Mouse (Mus musculus) CH12.LX (cell line): ENCODE data around the gene Pnpla3. TPM values are rescaled to one million over a fixed set of nuclear protein-coding genes. Genes with fewer than 3 reads are reported as not detected.

Experiments
- DNase-seq: peaks from one replicate; pipeline ENCODE4 v3.0.0-alpha.2; 2013; ENCODE audit errors: extremely low read depth
- H3K27ac ChIP-seq: 2 replicates; pipeline ENCODE4 v1.5.1; 2012; ENCODE audit warnings: low read depth, mild to moderate bottlenecking, control low read depth, moderate library complexity; ENCODE audit not compliant: insufficient read depth
- H3K27me3 ChIP-seq: replicated peaks from 2 replicates; pipeline ENCODE3; 2012; ENCODE audit warnings: inconsistent platforms
- H3K36me3 ChIP-seq, 2 experiments: replicated peaks in 1 of 2; 2 replicates each; pipeline versions ENCODE3 to v1.6.1; 2012; ENCODE audit warnings: inconsistent platforms in 1 of 2, low read length in 1 of 2, mild to moderate bottlenecking in 1 of 2, mixed read lengths in 1 of 2, moderate library complexity in 1 of 2; ENCODE audit not compliant: control insufficient read depth in 1 of 2, insufficient read depth in 1 of 2
- H3K4me1 ChIP-seq, 2 experiments: 2 replicates each; pipeline ENCODE4 v1.6.1; 2012; ENCODE audit warnings: inconsistent platforms in 1 of 2, moderate library complexity in 1 of 2; ENCODE audit not compliant: insufficient read depth in 2 of 2, control insufficient read depth in 1 of 2
- H3K4me2 ChIP-seq: 2 replicates; pipeline ENCODE4 v1.6.1; 2012; ENCODE audit warnings: low read depth, mild to moderate bottlenecking, control low read depth; ENCODE audit not compliant: poor library complexity, insufficient read depth, severe bottlenecking
- H3K4me3 ChIP-seq, 3 experiments: fragments of 150-350 bp in 1 of 3; sonication (generic) in 1 of 3; replicated peaks in 1 of 3; 2 replicates each; pipeline versions ENCODE3 to v1.5.1; 2011 to 2012; ENCODE audit warnings: low read depth in 2 of 3, low read length in 2 of 3, mild to moderate bottlenecking in 2 of 3, moderate library complexity in 2 of 3, control low read depth in 1 of 3, improper control_type of control experiment in 1 of 3, inconsistent platforms in 1 of 3, mixed read lengths in 1 of 3; ENCODE audit not compliant: poor library complexity in 1 of 3
- H3K79me2 ChIP-seq: replicated peaks from 2 replicates; pipeline ENCODE4 v1.6.1; 2012; ENCODE audit warnings: mild to moderate bottlenecking, moderate library complexity; ENCODE audit not compliant: control insufficient read depth, poor library complexity, insufficient read depth, severe bottlenecking; ENCODE audit errors: extremely low read depth
- H3K9ac ChIP-seq: 2 replicates; pipeline ENCODE4 v1.6.1; 2012; ENCODE audit warnings: low read depth, mild to moderate bottlenecking, control low read depth, moderate library complexity; ENCODE audit not compliant: insufficient read depth
- H3K9me3 ChIP-seq: replicated peaks from 2 replicates; pipeline ENCODE3; 2012; ENCODE audit warnings: low read length, inconsistent platforms, mixed read lengths
- BHLHE40 ChIP-seq: IDR thresholded peaks from 2 replicates; pipeline ENCODE4 v1.6.1; 2011; ENCODE audit warnings: mild to moderate bottlenecking, low read depth, low read length, improper control_type of control experiment
- CHD1 ChIP-seq: IDR thresholded peaks from 2 replicates; pipeline ENCODE4 v1.6.1; 2012; ENCODE audit warnings: low read depth, low read length, improper control_type of control experiment, inconsistent platforms
- CHD2 ChIP-seq: IDR thresholded peaks from 2 replicates; pipeline ENCODE4 v1.6.1; 2011; ENCODE audit warnings: low read length, improper control_type of control experiment
- E2F4 ChIP-seq: IDR thresholded peaks from 2 replicates; pipeline ENCODE4 v1.6.1; 2011; ENCODE audit warnings: low read depth, low read length, improper control_type of control experiment; ENCODE audit not compliant: insufficient replicate concordance
- ELF1 ChIP-seq: IDR thresholded peaks from 2 replicates; pipeline ENCODE4 v1.6.1; 2014; ENCODE audit warnings: low read depth, mild to moderate bottlenecking, inconsistent platforms, low read length, improper control_type of control experiment
- EP300 ChIP-seq: IDR thresholded peaks from 2 replicates; pipeline ENCODE4 v1.6.1; 2011; ENCODE audit warnings: low read length, improper control_type of control experiment
- HCFC1 ChIP-seq: IDR thresholded peaks from 2 replicates; pipeline ENCODE4 v1.6.1; 2012; ENCODE audit warnings: low read depth, mild to moderate bottlenecking, inconsistent platforms, low read length, improper control_type of control experiment
- IRF4 ChIP-seq: IDR thresholded peaks from 2 replicates; pipeline ENCODE4 v1.6.1; 2014; ENCODE audit warnings: low read depth, mild to moderate bottlenecking, inconsistent platforms, low read length, improper control_type of control experiment
- JUND ChIP-seq: conservative IDR thresholded peaks from 2 replicates; pipeline ENCODE4 v1.6.1; 2011; ENCODE audit warnings: low read depth, low read length, improper control_type of control experiment
- KAT2A ChIP-seq: IDR thresholded peaks from 2 replicates; pipeline ENCODE4 v1.6.1; 2012; ENCODE audit warnings: low read length, improper control_type of control experiment, inconsistent platforms; ENCODE audit not compliant: insufficient replicate concordance
- MAFK ChIP-seq: IDR thresholded peaks from 2 replicates; pipeline ENCODE4 v1.6.1; 2011; ENCODE audit warnings: low read length, improper control_type of control experiment; ENCODE audit not compliant: insufficient replicate concordance
- MAX ChIP-seq: IDR thresholded peaks from 2 replicates; pipeline ENCODE4 v1.6.1; 2011; ENCODE audit warnings: low read length, improper control_type of control experiment
- MAZ ChIP-seq: IDR thresholded peaks from 2 replicates; pipeline ENCODE4 v1.6.1; 2012; ENCODE audit warnings: low read depth, mild to moderate bottlenecking, inconsistent platforms, low read length, improper control_type of control experiment, moderate library complexity
- MEF2A ChIP-seq: IDR thresholded peaks from 2 replicates; pipeline ENCODE4 v1.6.1; 2014; ENCODE audit warnings: low read depth, mild to moderate bottlenecking, inconsistent platforms, low read length, improper control_type of control experiment, borderline replicate concordance
- MXI1 ChIP-seq: IDR thresholded peaks from 2 replicates; pipeline ENCODE4 v1.6.1; 2011; ENCODE audit warnings: mild to moderate bottlenecking, low read depth, low read length, improper control_type of control experiment
- MYC ChIP-seq: IDR thresholded peaks from 2 replicates; pipeline ENCODE4 v1.6.1; 2011; ENCODE audit warnings: low read depth, mild to moderate bottlenecking, improper control_type of control experiment, low read length
- NELFE ChIP-seq: IDR thresholded peaks from 2 replicates; pipeline ENCODE4 v1.6.1; 2011; ENCODE audit warnings: low read depth, low read length, improper control_type of control experiment
- NRF1 ChIP-seq: IDR thresholded peaks from 2 replicates; pipeline ENCODE4 v1.6.1; 2014; ENCODE audit warnings: low read depth, mild to moderate bottlenecking, inconsistent platforms, low read length, improper control_type of control experiment, moderate library complexity
- PAX5 ChIP-seq: IDR thresholded peaks from 2 replicates; pipeline ENCODE4 v1.6.1; 2012; ENCODE audit warnings: low read length, inconsistent platforms, mixed read lengths
- POLR2AphosphoS2 ChIP-seq: IDR thresholded peaks from 2 replicates; pipeline ENCODE4 v1.6.1; 2011; ENCODE audit warnings: low read depth, low read length, improper control_type of control experiment
- RAD21 ChIP-seq: IDR thresholded peaks from 2 replicates; pipeline ENCODE4 v1.6.1; 2011; ENCODE audit warnings: low read depth, mild to moderate bottlenecking, low read length, improper control_type of control experiment, moderate library complexity
- SIN3A ChIP-seq: IDR thresholded peaks from 2 replicates; pipeline ENCODE4 v1.6.1; 2012; ENCODE audit warnings: low read length, improper control_type of control experiment, inconsistent platforms
- TBP ChIP-seq: conservative IDR thresholded peaks from 2 replicates; pipeline ENCODE4 v1.6.1; 2011; ENCODE audit warnings: low read depth, low read length, improper control_type of control experiment
- ZC3H11A ChIP-seq: IDR thresholded peaks from 2 replicates; pipeline ENCODE4 v1.6.1; 2012; ENCODE audit warnings: low read depth, mild to moderate bottlenecking, inconsistent platforms, low read length, improper control_type of control experiment
- ZKSCAN1 ChIP-seq: IDR thresholded peaks from 2 replicates; pipeline ENCODE4 v1.6.1; 2012; ENCODE audit warnings: low read depth, inconsistent platforms, low read length, improper control_type of control experiment, borderline replicate concordance
- ZMIZ1 ChIP-seq: IDR thresholded peaks from 2 replicates; pipeline ENCODE4 v1.6.1; 2012; ENCODE audit warnings: low read depth, mild to moderate bottlenecking, inconsistent platforms, low read length, improper control_type of control experiment
- dilution Hi-C: fragments of 300-500 bp; cut with MboI; formaldehyde crosslinking; loops from 2 replicates; pipeline ENCODE4 v1.14.3; 2020; ENCODE audit warnings: low sequenced_read_pairs; ENCODE audit not compliant: extremely low pct_unique_long_range_greater_than_20kb, extremely low pct_ligation_motif_present
- in situ Hi-C: fragments of 300-500 bp; cut with MboI; formaldehyde crosslinking; loops from 3 replicates; pipeline ENCODE4 v1.14.3; 2019; ENCODE audit warnings: low sequenced_read_pairs, low pct_ligation_motif_present, low pct_unique_long_range_greater_than_20kb, mixed read lengths
- polyA plus RNA-seq: library from polyadenylated mRNA; unstranded; fragments of >175 nt; gene quantifications from 2 replicates; pipeline ENCODE4 v1.2.1, GENCODE M21; 2012; ENCODE audit warnings: low read depth; ENCODE audit not compliant: insufficient read length
- total RNA-seq, 2 experiments: library from RNA; depleted of rRNA; stranded (reverse); fragments of 300-350 nt in 1 of 2; fragments of >200 nt in 1 of 2; gene quantifications; 2 replicates each; pipeline ENCODE4 v1.2.3; 2012 to 2014

Gene Pnpla3
- total and polyA plus RNA-seq, 3 experiments: 0.41 to 3.2 (median 2.2) TPM

DNA sequence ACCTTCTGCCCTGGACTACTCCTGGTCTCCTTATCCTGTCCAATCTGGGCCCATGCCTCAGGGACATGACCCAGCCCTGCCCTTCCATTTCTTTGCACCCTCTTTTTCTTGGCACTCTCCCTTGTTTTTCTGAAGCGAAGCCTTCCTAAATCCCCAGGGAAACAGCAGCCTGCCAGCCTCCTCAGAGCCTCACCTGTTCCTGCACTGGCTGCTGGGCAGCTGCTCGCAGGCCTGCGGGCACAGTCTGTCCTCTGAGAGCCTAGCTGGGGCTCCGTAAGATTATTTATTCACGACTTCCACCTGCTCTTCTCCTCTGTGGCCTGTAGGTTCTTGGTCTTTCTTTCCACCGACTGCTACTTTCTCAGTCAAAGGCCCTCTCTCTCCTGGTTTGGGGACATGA, 14.4 kb downstream of the Pnpla3 start:
- no peaks in the 10 kb centered on the region for H3K9me3 ChIP-seq
- no peak for DNase-seq
- no peak overlapping the region for H3K27ac ChIP-seq
- peaks cover 6% of the 10 kb centered on the region for H3K27me3 ChIP-seq
- H3K36me3 ChIP-seq: peaks cover 0 to 6% of the 10 kb centered on the region in 2 experiments
- H3K4me3 ChIP-seq: no peak overlapping the region
- peaks cover 0 to 20% of the 10 kb centered on the region in 2 experiments; a peak in 2 of 4 replicates for H3K4me1 ChIP-seq
- dilution Hi-C loops (no loop called here), in situ Hi-C loops (no loop called here)
- no peaks in the 10 kb centered on the region for H3K79me2 ChIP-seq
- H3K9ac ChIP-seq: no peak overlapping the region
- H3K4me2 ChIP-seq: no peak overlapping the region
- no peak for TF ChIP-seq MYC
- TF ChIP-seq HCFC1: no peak
- no peak for TF ChIP-seq CHD1
- TF ChIP-seq MEF2A: no peak
- TF ChIP-seq EP300: no peak
- TF ChIP-seq E2F4: no peak
- TF ChIP-seq BHLHE40: no peak
- TF ChIP-seq KAT2A: no peak
- no peak for TF ChIP-seq MAZ
- TF ChIP-seq ZMIZ1: no peak

DNA sequence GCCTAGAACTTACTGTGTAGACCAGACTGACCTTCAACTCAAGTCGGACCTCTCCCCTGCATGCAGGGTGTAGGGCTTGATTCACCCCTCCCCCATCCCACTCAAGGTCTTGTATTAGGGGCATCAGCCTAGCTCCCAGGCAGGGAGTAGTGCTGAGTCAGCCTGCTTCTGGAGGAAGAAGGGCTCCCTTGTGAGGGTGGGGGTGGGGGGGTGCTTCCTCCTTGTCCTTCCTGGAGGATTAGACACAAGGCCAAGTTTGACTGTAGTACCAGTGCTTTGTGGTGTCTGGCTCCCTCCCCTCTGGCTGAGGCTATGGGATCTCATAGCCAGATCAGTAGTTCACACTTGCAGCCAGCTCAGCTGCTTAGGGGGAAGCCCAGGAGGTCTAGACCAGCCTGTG, 16.3 kb downstream of the Pnpla3 start:
- DNase-seq: no peak
- Histone ChIP-seq H3K9me3 (no peaks in the 10 kb centered on the region), H3K4me1 (peaks cover 0 to 27% of the 10 kb centered on the region in 2 experiments; a peak in 2 of 4 replicates), H3K4me2 (no peak overlapping the region), H3K9ac (no peak overlapping the region), H3K4me3 (no peak overlapping the region), H3K79me2 (no peaks in the 10 kb centered on the region), H3K27me3 (peaks cover 6% of the 10 kb centered on the region), H3K36me3 (peaks cover 0 to 2% of the 10 kb centered on the region in 2 experiments), H3K27ac (no peak overlapping the region)
- no peak for TF ChIP-seq ZC3H11A
- TF ChIP-seq MAZ: no peak
- no peak for TF ChIP-seq MAFK
- TF ChIP-seq NELFE: no peak
- no peak for TF ChIP-seq ELF1
- no peak for TF ChIP-seq MAX
- TF ChIP-seq MEF2A: no peak
- no peak for TF ChIP-seq IRF4
- no peak for TF ChIP-seq JUND
- no peak for TF ChIP-seq SIN3A
- no peak for TF ChIP-seq POLR2AphosphoS2
- TF ChIP-seq ZKSCAN1: no peak
- TF ChIP-seq RAD21: no peak
- no peak for TF ChIP-seq CHD2
- no peak for TF ChIP-seq MXI1
- TF ChIP-seq MYC: no peak
- no peak for TF ChIP-seq NRF1
- TF ChIP-seq PAX5: no peak
- no peak for TF ChIP-seq TBP
- dilution Hi-C loops: no loop called here
- in situ Hi-C loops: no loop called here
